Mouse (Mus musculus) neural tube, embryonic 12.5 days (tissue): ENCODE data around the gene Ripor3. TPM values are rescaled to one million over a fixed set of nuclear protein-coding genes. Genes with fewer than 3 reads are reported as not detected.
"Not testable (repeated sequence)": the region's sequence is repeated elsewhere in the genome, so short reads cannot be mapped to it uniquely, and the experiment has no call there.

ENCODE experiments used
- ATAC-seq: fragments of 200-750 bp; cut with Nextera tagmentation; 2 replicates; pipeline ENCODE4 v1.8.0; 2017; ENCODE audit warnings: low read depth, mild to moderate bottlenecking, moderate TSS enrichment, moderate library complexity; ENCODE audit not compliant: low FRiP score
- H3K27ac ChIP-seq: fragments of 300-500 bp; sonication (generic); 2 replicates; pipeline ENCODE4 v1.5.1; 2016
- H3K27me3 ChIP-seq: fragments of 300-500 bp; sonication (generic); replicated peaks from 2 replicates; pipeline ENCODE4 v1.6.1; 2016; ENCODE audit warnings: mild to moderate bottlenecking
- H3K36me3 ChIP-seq: fragments of 300-500 bp; sonication (generic); 2 replicates; pipeline ENCODE4 v1.6.1; 2016; ENCODE audit warnings: mild to moderate bottlenecking
- H3K4me1 ChIP-seq: fragments of 300-500 bp; sonication (generic); 2 replicates; pipeline ENCODE4 v1.6.1; 2016
- H3K4me2 ChIP-seq: fragments of 300-500 bp; sonication (generic); replicated peaks from 2 replicates; pipeline ENCODE4 v1.6.1; 2016; ENCODE audit warnings: mild to moderate bottlenecking
- H3K4me3 ChIP-seq: fragments of 300-500 bp; sonication (generic); 2 replicates; pipeline ENCODE4 v1.5.1; 2016
- H3K9ac ChIP-seq: fragments of 300-500 bp; sonication (generic); 2 replicates; pipeline ENCODE4 v1.6.1; 2016; ENCODE audit warnings: mild to moderate bottlenecking
- H3K9me3 ChIP-seq: fragments of 300-500 bp; sonication (generic); 2 replicates; pipeline ENCODE4 v1.6.1; 2016; ENCODE audit warnings: mild to moderate bottlenecking
- WGBS: fragments of 180-500 bp; shearing (Covaris S2); methylation state at CpG from one replicate; pipeline ENCODE4 v1.1.7; 2016; 5-methylcytosine and 5-hydroxymethylcytosine counted together
- polyA plus RNA-seq: library from polyadenylated mRNA; unstranded; fragments of >200 nt; fragmentation: Nextera tagmentation; extraction: Ambion mirVana; gene quantifications from 2 replicates; pipeline ENCODE4 v1.2.1, GENCODE M21; 2016

The Ripor3 gene
- polyA plus RNA-seq, result 0.37 and 0.60 TPM in 2 replicates

- no peak within 1 kb of the TSS for H3K4me3 ChIP-seq
- no peak within 1 kb of the TSS for H3K27ac ChIP-seq
- WGBS, result 38% methylated on average over 9 of the region's 9 CpGs
- no peaks in the 10 kb centered on the region for H3K9me3 ChIP-seq
- H3K4me1 ChIP-seq, result peaks cover 16% of the 10 kb centered on the region
- no peaks in the 10 kb centered on the region for H3K27me3 ChIP-seq
- H3K4me2 ChIP-seq, result no peak within 1 kb of the TSS; the same call in 1 of the 2 replicates
- ATAC-seq, result no peak
- no peaks in the 10 kb centered on the region for H3K36me3 ChIP-seq
- no peak within 1 kb of the TSS for H3K9ac ChIP-seq
These were observed at the start of gene Ripor3 for GRCm38 (mm10) chr2:168009936-168010668. TSS of gene Ripor3 (minus strand) at chr2:168010618.

GRCm38 (mm10) chr2:168059200-168059790 lies 48.9 kb upstream of the Ripor3 start:
- ATAC-seq, result no peak
- no peaks in the 10 kb centered on the region for H3K4me1 ChIP-seq
- no peaks in the 10 kb centered on the region for H3K9me3 ChIP-seq
- no peak overlapping the region for H3K27ac ChIP-seq
- H3K9ac ChIP-seq, result no peak overlapping the region
- no peak overlapping the region for H3K4me3 ChIP-seq
- WGBS, result 78% methylated on average over 6 of the region's 6 CpGs
- no peaks in the 10 kb centered on the region for H3K36me3 ChIP-seq
- no peaks in the 10 kb centered on the region for H3K27me3 ChIP-seq
- no peak overlapping the region for H3K4me2 ChIP-seq

- Histone ChIP-seq H3K4me1 (no peaks in the 10 kb centered on the region), H3K27ac (no peak overlapping the region), H3K4me2 (no peak overlapping the region), H3K4me3 (no peak overlapping the region), H3K36me3 (no peaks in the 10 kb centered on the region), H3K9me3 (no peaks in the 10 kb centered on the region), H3K27me3 (no peaks in the 10 kb centered on the region), H3K9ac (no peak overlapping the region)
- WGBS, result 31% methylated on average over 13 of the region's 13 CpGs
- ATAC-seq, result no peak
These were observed 48.2 kb upstream of the Ripor3 start for GRCm38 (mm10) chr2:168058488-168059199.

- H3K4me2 ChIP-seq, H3K9me3 ChIP-seq, H3K4me3 ChIP-seq, H3K27ac ChIP-seq, ATAC-seq, H3K27me3 ChIP-seq, H3K9ac ChIP-seq, H3K4me1 ChIP-seq, H3K36me3 ChIP-seq: not testable (repeated sequence)
- 65% methylated on average over 2 of the region's 2 CpGs for WGBS
These were observed 47.5 kb upstream of the Ripor3 start for GRCm38 (mm10) chr2:168057876-168058275.

- no peaks in the 10 kb centered on the region for H3K36me3 ChIP-seq
- H3K4me3 ChIP-seq, result no peak overlapping the region
- H3K4me1 ChIP-seq, result no peaks in the 10 kb centered on the region
- no peaks in the 10 kb centered on the region for H3K9me3 ChIP-seq
- WGBS, result 47% methylated on average over 8 of the region's 8 CpGs
- no peak overlapping the region for H3K27ac ChIP-seq
- no peak overlapping the region for H3K4me2 ChIP-seq
- H3K9ac ChIP-seq, result no peak overlapping the region
- ATAC-seq, result no peak
- peaks cover 5% of the 10 kb centered on the region for H3K27me3 ChIP-seq
These were observed 46.2 kb upstream of the Ripor3 start for GRCm38 (mm10) chr2:168056666-168056933.

- WGBS, result 38% methylated on average over 14 of the region's 14 CpGs
- Histone ChIP-seq H3K4me2 (no peak overlapping the region), H3K27me3 (peaks cover 11% of the 10 kb centered on the region), H3K36me3 (no peaks in the 10 kb centered on the region), H3K9me3 (no peaks in the 10 kb centered on the region), H3K4me1 (no peaks in the 10 kb centered on the region), H3K9ac (no peak overlapping the region), H3K27ac (no peak overlapping the region), H3K4me3 (no peak overlapping the region)
- no peak for ATAC-seq
These were observed 45.7 kb upstream of the Ripor3 start for GRCm38 (mm10) chr2:168055910-168056665.

GRCm38 (mm10) chr2:168054142-168054541 lies 43.7 kb upstream of the Ripor3 start:
- ATAC-seq, result no peak
- no peaks in the 10 kb centered on the region for H3K9me3 ChIP-seq
- H3K4me1 ChIP-seq, result peaks cover 10% of the 10 kb centered on the region
- H3K4me3 ChIP-seq, result no peak overlapping the region
- H3K27ac ChIP-seq, result no peak overlapping the region
- WGBS, result 89% methylated on average over 11 of the region's 11 CpGs
- H3K27me3 ChIP-seq, result peaks cover 30% of the 10 kb centered on the region
- H3K4me2 ChIP-seq, result no peak overlapping the region
- no peaks in the 10 kb centered on the region for H3K36me3 ChIP-seq
- no peak overlapping the region for H3K9ac ChIP-seq

- Histone ChIP-seq H3K27ac (no peak overlapping the region), H3K9me3 (no peaks in the 10 kb centered on the region), H3K4me1 (peaks cover 12% of the 10 kb centered on the region), H3K4me3 (no peak overlapping the region), H3K27me3 (peaks cover 42% of the 10 kb centered on the region), H3K4me2 (no peak overlapping the region), H3K36me3 (no peaks in the 10 kb centered on the region), H3K9ac (no peak overlapping the region)
- no peak for ATAC-seq
- 11% methylated on average over 2 of the region's 2 CpGs for WGBS
These were observed 42.3 kb upstream of the Ripor3 start for GRCm38 (mm10) chr2:168052689-168053088.

- H3K4me1 ChIP-seq, result peaks cover 12% of the 10 kb centered on the region
- no peak overlapping the region for H3K27ac ChIP-seq
- H3K9ac ChIP-seq, result no peak overlapping the region
- H3K4me2 ChIP-seq, result no peak overlapping the region
- no peak overlapping the region for H3K4me3 ChIP-seq
- WGBS, result 95% methylated on average over 1 of the region's 1 CpGs
- ATAC-seq, result no peak
- H3K36me3 ChIP-seq, result no peaks in the 10 kb centered on the region
- peaks cover 47% of the 10 kb centered on the region for H3K27me3 ChIP-seq
- H3K9me3 ChIP-seq, result no peaks in the 10 kb centered on the region
These were observed 41.7 kb upstream of the Ripor3 start for GRCm38 (mm10) chr2:168052156-168052555.

- 0 out of 2 replicates have a peak, but pooled peaks have one; percentile 25 for ATAC-seq
- under 1% methylated on average over 56 of the region's 56 CpGs for WGBS
- Histone ChIP-seq H3K9me3 (no peaks in the 10 kb centered on the region), H3K36me3 (no peaks in the 10 kb centered on the region), H3K9ac (peak overlapping the region; percentile 49; the same call in 1 of the 2 replicates), H3K4me1 (peaks cover 17% of the 10 kb centered on the region), H3K27ac (no peak overlapping the region), H3K4me3 (peak overlapping the region; percentile 41), H3K27me3 (peaks cover 47% of the 10 kb centered on the region), H3K4me2 (peak overlapping the region; percentile 81)
These were observed 39.9 kb upstream of the Ripor3 start for GRCm38 (mm10) chr2:168050000-168050942.

GRCm38 (mm10) chr2:168049002-168049635 lies 38.7 kb upstream of the Ripor3 start:
- H3K4me2 ChIP-seq, result peak overlapping the region; percentile 81
- ATAC-seq, result no peak
- peaks cover 47% of the 10 kb centered on the region for H3K27me3 ChIP-seq
- H3K4me3 ChIP-seq, result no peak overlapping the region
- 16% methylated on average over 16 of the region's 16 CpGs for WGBS
- H3K4me1 ChIP-seq, result peaks cover 17% of the 10 kb centered on the region
- no peaks in the 10 kb centered on the region for H3K9me3 ChIP-seq
- H3K9ac ChIP-seq, result no peak overlapping the region
- H3K27ac ChIP-seq, result no peak overlapping the region
- H3K36me3 ChIP-seq, result no peaks in the 10 kb centered on the region
